Mouse (Mus musculus): ENCODE data around the gene Meis2. TPM values are rescaled to one million over a fixed set of nuclear protein-coding genes. Genes with fewer than 3 reads are reported as not detected.

Meis2 gene
- 1 to 10 TPM; 1.0 to 3.0 TPM for polyA plus RNA-seq (2017; shearing (Covaris generic))

GRCm38 (mm10) chr2:116065570-116066005, at the start of gene Meis2:
Gene Meis2, minus strand, starts transcription at chr2:116065839.

